Mouse (Mus musculus): ENCODE data around the gene Gm45062. TPM values are rescaled to one million over a fixed set of nuclear protein-coding genes. Genes with fewer than 3 reads are reported as not detected.

Gene Gm45062
- polyA plus RNA-seq, 3 experiments from 2014 or later, result 42.7 to 55.6 (median 46.5) TPM

DNA sequence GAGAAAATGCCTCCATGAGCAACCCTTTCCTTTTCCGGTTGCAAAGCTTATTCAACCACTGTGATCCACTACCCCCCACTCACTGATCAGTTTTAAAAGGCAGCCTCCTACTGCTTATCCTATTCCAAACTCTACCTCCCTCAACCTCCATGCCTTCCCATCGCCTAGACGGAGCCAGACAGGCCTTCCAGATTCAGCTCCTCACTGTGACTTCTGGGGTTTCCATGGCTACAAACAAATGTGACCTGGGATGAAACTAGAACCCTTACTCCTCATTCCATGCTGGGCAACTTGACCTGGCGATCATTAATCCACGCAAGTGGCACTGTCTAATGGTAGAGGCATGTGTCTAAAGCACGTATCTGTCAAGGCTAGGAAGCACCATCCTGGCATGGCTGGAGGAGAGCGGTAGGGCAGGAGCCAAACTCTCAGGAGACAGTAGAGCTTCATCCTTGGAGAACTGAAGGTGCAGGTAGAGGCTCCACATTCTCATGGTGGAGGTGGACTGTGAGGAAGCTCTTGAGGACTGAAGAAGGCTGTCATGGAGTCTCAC is 369.5 kb downstream of the Gm45062 start:
- ATAC-seq, result no peak

DNA sequence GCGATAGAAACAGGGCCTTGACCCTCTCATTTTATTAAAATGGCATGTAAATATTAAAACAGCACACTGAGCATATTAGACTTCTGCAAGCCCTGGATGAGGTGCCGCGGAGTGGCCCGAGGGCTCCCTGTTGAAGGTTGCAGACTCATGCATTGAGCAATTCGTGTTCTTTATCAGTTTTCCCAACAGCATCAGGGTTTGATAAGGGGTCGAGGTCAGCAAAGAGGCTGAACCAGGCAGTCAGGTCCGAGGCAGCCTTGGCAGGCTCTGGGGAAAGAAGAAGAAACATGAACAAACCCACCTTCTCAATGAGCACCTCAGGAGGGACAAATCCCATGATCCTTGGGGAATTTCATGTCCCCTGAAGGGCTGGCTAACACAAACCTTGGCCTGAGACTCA is 371.3 kb downstream of the Gm45062 start:
- no peak for ATAC-seq

- ATAC-seq, result no peak
Observed at GRCm38 (mm10) chr6:8631362-8631761, 372.1 kb downstream of the Gm45062 start.

DNA sequence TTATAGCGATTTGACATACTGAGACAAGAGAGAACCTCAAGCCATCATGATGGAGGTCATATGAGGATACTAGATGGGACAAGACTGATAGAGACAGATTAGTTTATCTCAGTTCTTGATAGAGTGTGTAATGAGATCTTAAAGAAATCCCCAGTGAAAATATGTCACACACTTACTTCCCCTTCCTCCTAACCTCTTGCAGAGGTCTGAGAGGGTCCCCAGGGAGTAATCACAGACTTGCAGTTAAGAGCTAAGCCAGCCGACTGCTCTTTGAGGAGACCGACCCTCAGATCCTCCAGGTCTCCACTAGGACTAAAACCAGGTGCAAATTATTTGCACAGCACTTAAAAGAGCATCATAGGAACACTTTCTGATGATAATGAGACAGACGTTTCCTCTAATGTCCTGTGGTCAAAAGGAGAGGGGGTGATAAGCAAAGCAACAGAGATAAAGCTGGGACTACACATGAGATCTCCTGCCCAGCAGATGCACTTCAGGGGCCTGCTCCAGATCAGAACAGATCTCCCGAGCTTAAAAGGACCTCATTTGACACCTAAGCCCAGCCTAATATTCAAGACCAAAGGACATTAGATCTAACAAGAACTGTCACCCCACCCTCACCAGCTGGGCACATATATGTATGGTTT is 372.9 kb downstream of the Gm45062 start:
- ATAC-seq, result peak; percentile 14

GRCm38 (mm10) chr6:8632701-8633100 is 373.5 kb downstream of the Gm45062 start:
- peak; percentile 82 for ATAC-seq

GRCm38 (mm10) chr6:8638122-8638521 is 378.9 kb downstream of the Gm45062 start:
- no peak for ATAC-seq

GRCm38 (mm10) chr6:8638899-8639298 is 379.6 kb downstream of the Gm45062 start:
- ATAC-seq, result peak; percentile 27

- peak; percentile 91 for ATAC-seq
Observed at GRCm38 (mm10) chr6:8639526-8639925, 380.3 kb downstream of the Gm45062 start.

GRCm38 (mm10) chr6:8640863-8641262 is 381.6 kb downstream of the Gm45062 start:
- ATAC-seq, result no peak

DNA sequence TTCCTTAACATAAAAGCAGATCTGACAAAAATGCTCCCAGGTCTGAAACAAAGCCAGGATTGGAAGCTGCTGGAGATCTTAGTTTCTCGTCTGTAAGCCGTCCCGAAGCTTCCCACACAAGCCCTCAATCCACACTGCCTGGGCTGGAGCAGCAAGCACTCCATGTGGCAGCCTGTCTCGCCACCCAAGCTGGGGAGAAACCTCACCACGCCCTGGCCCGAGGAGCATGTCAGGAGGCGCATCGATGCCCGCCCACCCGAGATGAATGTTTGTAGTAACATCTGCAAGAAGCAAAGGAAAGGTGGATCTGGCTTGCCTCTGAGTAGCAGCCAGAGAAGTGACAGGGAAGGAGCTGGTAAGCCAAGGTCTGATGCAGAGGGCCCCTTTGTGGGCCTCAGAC is 385.5 kb downstream of the Gm45062 start:
- no peak for ATAC-seq

GRCm38 (mm10) chr6:8645708-8646107 is 386.5 kb downstream of the Gm45062 start:
- no peak for ATAC-seq

Other genes starting within 250 kb of the Gm45062 start
- not detected for gene Col28a1, start 66.8 kb upstream of the Gm45062 start, polyA plus RNA-seq (2017; shearing (Covaris generic))
- 10 to 100 TPM; 10.2 to 16.6 (median 10.8) TPM for gene Mios, start 50.2 kb upstream of the Gm45062 start, polyA plus RNA-seq (2017; shearing (Covaris generic))
- gene Rpa3, start 277 bp upstream of the Gm45062 start, polyA plus RNA-seq (2017; shearing (Covaris generic)), result 100 to 1,000 TPM in 1 of 3 experiments, 10 to 100 TPM in 2; 69.5 to 141 (median 72.2) TPM
- 10 to 100 TPM in 1 of 3 experiments, 1 to 10 TPM in 2; 9.2 to 21.0 (median 9.5) TPM for gene Umad1, start 162 bp upstream of the Gm45062 start, polyA plus RNA-seq (2017; shearing (Covaris generic))

Measured in inflammation-experienced regulatory T-cells, adult 6 months (primary cell).